Mouse (Mus musculus): Measurements from ENCODE around the gene Tmem220. TPM values are rescaled to one million over a fixed set of nuclear protein-coding genes. Genes with fewer than 3 reads are reported as not detected.

Gene Tmem220
- polyA plus RNA-seq, 1 experiment from 2014 or later, result 1.1 TPM

DNA sequence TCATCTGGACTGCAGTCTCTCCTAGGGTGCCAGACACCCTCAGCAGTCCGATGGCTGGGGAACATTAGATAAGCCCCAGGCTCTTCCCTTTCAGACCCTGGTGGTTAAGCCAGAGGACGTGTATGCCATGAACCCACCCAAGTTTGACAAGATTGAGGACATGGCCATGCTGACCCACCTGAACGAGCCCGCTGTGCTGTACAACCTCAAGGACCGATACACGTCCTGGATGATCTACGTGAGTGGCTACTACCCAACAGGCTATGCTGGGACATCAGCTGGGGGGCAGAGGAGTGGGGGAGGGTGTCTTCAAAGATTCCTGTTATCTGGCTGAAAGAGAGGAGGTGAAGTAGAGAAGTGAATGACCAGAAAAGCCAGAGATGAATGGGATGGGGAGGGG lies 57.2 kb downstream of the Tmem220 start:
- DNase-seq (ENCODE audit: low spot score), result no peak
- H3K36me3 ChIP-seq (replicated peaks; ENCODE audit: control insufficient read depth, insufficient read depth), result no peaks in the 10 kb centered on the region
- no peak overlapping the region for H3K4me2 ChIP-seq (replicated peaks)
- 88% methylated on average over 7 of the region's 7 CpGs for WGBS
- H3K27ac ChIP-seq, result no peak overlapping the region
- no peaks in the 10 kb centered on the region for H3K4me1 ChIP-seq (replicated peaks; ENCODE audit: control insufficient read depth, insufficient read depth, low read length)
- no peaks in the 10 kb centered on the region for H3K9me3 ChIP-seq (ENCODE audit: control insufficient read depth, low read length)
- peaks cover 17% of the 10 kb centered on the region; the same call in 1 of the 2 replicates for H3K27me3 ChIP-seq (ENCODE audit: control insufficient read depth, insufficient read depth, low read length)
- no peak overlapping the region for H3K9ac ChIP-seq
- no peak for ATAC-seq (ENCODE audit: low FRiP score)
- H3K4me3 ChIP-seq (replicated peaks; ENCODE audit: low read length), result no peak overlapping the region

DNA sequence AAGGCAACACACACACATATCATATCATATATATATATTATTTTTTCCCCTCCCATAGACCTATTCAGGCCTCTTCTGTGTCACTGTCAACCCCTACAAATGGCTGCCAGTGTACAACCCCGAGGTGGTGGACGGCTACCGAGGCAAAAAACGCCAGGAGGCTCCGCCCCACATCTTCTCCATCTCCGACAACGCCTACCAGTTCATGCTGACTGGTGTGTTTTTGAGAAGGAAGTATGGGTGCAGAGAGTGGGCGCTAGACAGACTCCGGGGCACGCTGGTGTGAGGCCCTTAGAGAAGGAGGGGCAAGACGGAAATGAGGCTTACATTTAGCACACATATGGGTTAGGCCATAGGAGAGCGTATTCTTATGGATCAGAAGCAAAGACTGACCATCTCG lies 57.8 kb downstream of the Tmem220 start:
- Histone ChIP-seq H3K36me3 (replicated peaks; ENCODE audit: control insufficient read depth, insufficient read depth) (no peaks in the 10 kb centered on the region), H3K4me2 (replicated peaks) (no peak overlapping the region), H3K27me3 (ENCODE audit: control insufficient read depth, insufficient read depth, low read length) (peaks cover 17% of the 10 kb centered on the region; the same call in 1 of the 2 replicates), H3K9ac (no peak overlapping the region), H3K4me3 (replicated peaks; ENCODE audit: low read length) (no peak overlapping the region), H3K4me1 (replicated peaks; ENCODE audit: control insufficient read depth, insufficient read depth, low read length) (no peaks in the 10 kb centered on the region), H3K27ac (no peak overlapping the region), H3K9me3 (ENCODE audit: control insufficient read depth, low read length) (no peaks in the 10 kb centered on the region)
- DNase-seq (ENCODE audit: low spot score), result no peak
- ATAC-seq (ENCODE audit: low FRiP score), result no peak
- 87% methylated on average over 13 of the region's 13 CpGs for WGBS

DNA sequence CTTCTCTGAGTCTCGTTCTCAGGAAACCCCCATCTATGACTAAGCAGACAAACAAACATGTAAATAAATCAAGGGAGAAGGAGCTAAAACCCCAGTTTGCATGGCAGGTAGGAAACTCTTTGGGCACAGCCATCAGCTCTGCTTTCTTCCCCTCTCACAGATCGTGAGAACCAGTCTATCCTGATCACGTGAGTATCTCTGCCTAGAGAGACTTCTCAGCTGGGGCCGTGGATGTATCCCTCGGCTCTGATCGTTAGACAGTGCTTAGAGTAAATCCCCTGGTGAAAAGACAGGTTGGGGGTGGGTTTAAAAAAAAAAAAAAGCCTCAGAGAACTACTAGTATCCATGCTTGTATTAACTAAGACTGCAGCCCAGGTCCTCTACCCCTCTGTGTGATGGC lies 58.3 kb downstream of the Tmem220 start:
- H3K36me3 ChIP-seq (replicated peaks; ENCODE audit: control insufficient read depth, insufficient read depth), result no peaks in the 10 kb centered on the region
- H3K4me2 ChIP-seq (replicated peaks), result no peak overlapping the region
- DNase-seq (ENCODE audit: low spot score), result no peak
- H3K4me1 ChIP-seq (replicated peaks; ENCODE audit: control insufficient read depth, insufficient read depth, low read length), result no peaks in the 10 kb centered on the region
- 73% methylated on average over 6 of the region's 6 CpGs for WGBS
- no peaks in the 10 kb centered on the region for H3K9me3 ChIP-seq (ENCODE audit: control insufficient read depth, low read length)
- no peak overlapping the region for H3K9ac ChIP-seq
- no peak overlapping the region for H3K27ac ChIP-seq
- no peak for ATAC-seq (ENCODE audit: low FRiP score)
- H3K27me3 ChIP-seq (ENCODE audit: control insufficient read depth, insufficient read depth, low read length), result peaks cover 17% of the 10 kb centered on the region; the same call in 1 of the 2 replicates
- no peak overlapping the region for H3K4me3 ChIP-seq (replicated peaks; ENCODE audit: low read length)

DNA sequence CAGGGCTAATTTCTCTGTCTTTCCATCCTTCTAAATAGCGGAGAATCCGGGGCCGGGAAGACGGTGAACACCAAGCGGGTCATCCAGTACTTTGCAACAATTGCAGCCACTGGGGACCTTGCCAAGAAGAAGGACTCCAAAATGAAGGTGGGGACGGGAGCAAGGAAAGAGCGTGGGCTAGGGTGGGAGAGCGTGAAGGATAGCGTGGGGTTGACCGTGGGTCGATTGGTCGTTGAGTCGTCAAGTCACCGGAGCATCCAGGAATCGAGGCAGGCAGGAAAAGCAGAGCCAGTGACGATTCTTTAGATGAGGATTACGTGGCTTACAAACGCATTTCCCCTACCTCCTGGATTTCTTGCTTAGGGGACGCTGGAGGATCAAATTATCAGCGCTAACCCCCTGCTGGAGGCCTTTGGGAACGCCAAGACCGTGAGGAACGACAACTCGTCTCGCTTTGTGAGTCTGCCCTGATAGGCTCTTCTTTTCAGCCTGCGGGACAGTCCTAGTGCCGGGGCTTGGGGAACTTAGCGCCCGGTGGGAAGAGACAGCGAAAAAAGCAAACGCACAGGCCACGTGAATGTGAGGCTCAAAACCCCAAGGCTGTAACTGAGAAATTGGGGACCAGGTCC lies 58.9 kb downstream of the Tmem220 start:
- 42% methylated on average over 32 of the region's 32 CpGs for WGBS
- H3K4me1 ChIP-seq (replicated peaks; ENCODE audit: control insufficient read depth, insufficient read depth, low read length), result no peaks in the 10 kb centered on the region
- DNase-seq (ENCODE audit: low spot score) (no peak), ATAC-seq (ENCODE audit: low FRiP score) (no peak)
- H3K27me3 ChIP-seq (ENCODE audit: control insufficient read depth, insufficient read depth, low read length), result peaks cover 17% of the 10 kb centered on the region; the same call in 1 of the 2 replicates
- no peak overlapping the region for H3K27ac ChIP-seq
- no peaks in the 10 kb centered on the region for H3K9me3 ChIP-seq (ENCODE audit: control insufficient read depth, low read length)
- H3K9ac ChIP-seq, result no peak overlapping the region
- no peak overlapping the region for H3K4me2 ChIP-seq (replicated peaks)
- H3K36me3 ChIP-seq (replicated peaks; ENCODE audit: control insufficient read depth, insufficient read depth), result no peaks in the 10 kb centered on the region
- no peak overlapping the region for H3K4me3 ChIP-seq (replicated peaks; ENCODE audit: low read length)

Other genes with a start within 250 kb of the Tmem220 start
- gene Pirt, start 113.2 kb upstream of the Tmem220 start, polyA plus RNA-seq (2014; fragmentation: Nextera tagmentation; extraction: Ambion mirVana), result 1.2 and 1.6 TPM in 2 replicates
- not detected in 2 replicates for gene Tmem238l, start 68.5 kb upstream of the Tmem220 start, polyA plus RNA-seq (2014; fragmentation: Nextera tagmentation; extraction: Ambion mirVana)
- gene Adprm, start 27.4 kb downstream of the Tmem220 start, polyA plus RNA-seq (2014; fragmentation: Nextera tagmentation; extraction: Ambion mirVana), result 32.4 and 37.0 TPM in 2 replicates
- gene Sco1, start 27.5 kb downstream of the Tmem220 start, polyA plus RNA-seq (2014; fragmentation: Nextera tagmentation; extraction: Ambion mirVana), result 10.2 and 11.7 TPM in 2 replicates
- 0.17 and 0.23 TPM in 2 replicates for gene Myh3, start 53.1 kb downstream of the Tmem220 start, polyA plus RNA-seq (2014; fragmentation: Nextera tagmentation; extraction: Ambion mirVana)
- gene Myh2, start 145.9 kb downstream of the Tmem220 start, polyA plus RNA-seq (2014; fragmentation: Nextera tagmentation; extraction: Ambion mirVana), result 0.30 and 0.43 TPM in 2 replicates
- 0.13 and 0.18 TPM in 2 replicates for gene Myh1, start 174.9 kb downstream of the Tmem220 start, polyA plus RNA-seq (2014; fragmentation: Nextera tagmentation; extraction: Ambion mirVana)
- not detected in 2 replicates for gene Myh4, start 212.9 kb downstream of the Tmem220 start, polyA plus RNA-seq (2014; fragmentation: Nextera tagmentation; extraction: Ambion mirVana)

Measured in hindbrain, embryonic 14.5 days (tissue).